Mouse (Mus musculus) brown adipose tissue, adult 24 weeks (tissue): ENCODE results near the gene Lgals8. TPM values are rescaled to one million over a fixed set of nuclear protein-coding genes. Genes with fewer than 3 reads are reported as not detected.
"Not testable (repeated sequence)": the region's sequence is repeated elsewhere in the genome, so short reads cannot be mapped to it uniquely, and the experiment has no call there.

ENCODE experiments used
- H3K27ac ChIP-seq: fragments of 200-500 bp; replicated peaks from 2 replicates; pipeline ENCODE4 v1.5.1; 2012; ENCODE audit warnings: low read depth, mild to moderate bottlenecking, low read length
- H3K4me1 ChIP-seq: fragments of 200-500 bp; 2 replicates; pipeline ENCODE4 v1.6.1; 2012; ENCODE audit warnings: low read length, mixed read lengths; ENCODE audit not compliant: control insufficient read depth, insufficient read depth, insufficient read length
- H3K4me3 ChIP-seq: fragments of 200-500 bp; 2 replicates; pipeline ENCODE4 v1.5.1; 2012; ENCODE audit warnings: low read depth, mild to moderate bottlenecking, low read length, moderate library complexity; ENCODE audit not compliant: insufficient read depth
- polyA plus RNA-seq: library from polyadenylated mRNA; stranded (reverse); fragments of >200 nt; gene quantifications from 2 replicates; pipeline ENCODE4 v1.2.4, GENCODE M21; 2012; ENCODE audit not compliant: missing spikeins, insufficient read depth, insufficient read length

The Lgals8 gene
- polyA plus RNA-seq, 1 experiment, result 36.4 TPM

DNA sequence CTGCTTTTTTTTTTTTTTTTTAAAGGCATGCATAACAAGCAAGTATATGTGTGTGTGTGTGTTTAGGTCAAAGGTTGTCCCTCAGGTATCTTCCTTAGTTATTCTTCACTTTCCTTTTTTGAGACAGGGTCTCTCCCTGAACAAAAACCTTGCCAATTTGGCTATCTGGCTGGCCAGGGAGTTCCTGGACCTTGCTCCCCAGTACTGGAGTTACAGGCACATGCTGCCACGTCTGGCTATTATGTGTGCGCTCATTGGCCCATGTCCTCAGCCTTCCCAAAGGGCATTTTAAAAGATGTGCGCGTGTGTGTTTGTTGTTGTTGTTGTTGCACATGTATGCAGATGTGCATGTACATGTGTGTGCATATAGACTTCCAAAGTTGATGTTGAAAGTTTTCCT, 12.1 kb upstream of the Lgals8 start:
- no peak overlapping the region for H3K4me3 ChIP-seq
- H3K4me1 ChIP-seq, result peaks cover 4% of the 10 kb centered on the region; the same call in 1 of the 2 replicates
- H3K27ac ChIP-seq, result no peak overlapping the region

DNA sequence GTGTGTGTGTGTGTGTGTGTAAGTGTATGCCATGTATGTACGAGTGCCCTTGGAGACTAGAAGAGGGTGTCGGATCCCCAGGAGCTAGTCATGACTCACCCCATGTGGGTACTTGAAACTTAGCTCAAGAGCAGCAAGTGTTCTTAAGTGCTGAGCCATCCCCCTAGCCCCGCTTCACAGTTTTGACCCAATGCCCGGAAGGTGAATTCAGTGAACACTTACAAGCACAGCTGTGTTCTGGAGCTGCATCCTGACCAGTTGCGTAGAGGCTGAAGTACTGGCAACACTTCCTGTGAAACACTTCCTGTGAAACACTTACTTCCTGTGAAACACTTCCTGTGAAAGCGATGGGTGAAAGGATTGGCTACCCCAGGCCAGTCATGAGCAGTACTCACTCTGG, 10.5 kb upstream of the Lgals8 start:
- 0 out of 2 replicates have a peak overlapping the region, but pooled peaks have one; percentile 1 for H3K4me3 ChIP-seq
- H3K27ac ChIP-seq, result no peak overlapping the region
- peaks cover 4% of the 10 kb centered on the region; the same call in 1 of the 2 replicates for H3K4me1 ChIP-seq

DNA sequence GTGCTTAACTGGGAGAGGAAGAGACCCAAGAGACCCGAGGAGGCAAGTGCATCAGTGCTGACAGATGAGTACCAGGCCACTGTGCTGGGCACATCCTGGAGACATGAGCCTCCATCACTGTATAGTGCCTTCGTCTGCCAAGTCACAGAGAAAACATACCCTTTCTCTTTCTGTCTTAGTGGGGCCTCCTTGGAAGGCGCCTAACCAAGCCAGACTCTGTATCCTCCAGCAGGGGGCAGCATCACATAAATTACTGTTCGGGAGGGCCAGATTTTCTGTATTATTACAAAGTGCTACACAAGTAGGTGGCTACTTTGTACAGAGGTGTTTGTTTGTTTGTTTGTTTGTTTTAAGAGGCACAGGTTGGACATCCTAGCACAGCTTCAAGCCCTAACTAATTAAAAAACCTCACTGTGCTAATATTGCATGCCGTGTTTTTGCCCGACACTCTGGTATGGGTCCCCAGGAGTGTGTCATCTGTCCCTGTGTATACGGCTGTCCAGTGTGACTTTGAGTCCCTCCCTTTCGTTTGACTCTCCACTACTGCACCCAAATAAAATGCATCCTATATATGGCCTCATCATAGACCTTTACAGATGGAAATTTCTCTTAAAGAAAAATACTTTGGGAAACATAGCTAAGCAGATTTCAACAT, 9.1 kb upstream of the Lgals8 start:
- peaks cover 4% of the 10 kb centered on the region; the same call in 1 of the 2 replicates for H3K4me1 ChIP-seq
- H3K27ac ChIP-seq, result no peak overlapping the region
- H3K4me3 ChIP-seq, result no peak overlapping the region

DNA sequence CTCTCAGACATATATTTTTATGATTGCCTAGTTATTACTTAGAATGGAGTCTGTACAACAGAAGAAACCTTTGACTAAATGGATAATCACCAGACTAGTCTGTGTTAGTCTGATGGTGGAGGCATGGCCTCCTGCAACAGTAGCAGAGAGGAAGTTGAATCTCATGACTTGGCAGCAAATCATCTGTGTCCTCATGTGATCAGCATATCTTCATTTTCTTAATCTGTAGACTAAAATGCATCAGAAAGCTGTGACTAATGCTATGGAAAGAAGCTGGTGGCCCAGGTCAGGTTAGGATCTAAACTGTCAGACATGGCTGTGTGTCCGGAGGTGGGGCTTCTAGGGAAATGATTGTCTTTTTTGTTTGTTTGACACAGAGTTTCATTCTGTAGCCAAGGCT, 3.7 kb upstream of the Lgals8 start:
- H3K4me1 ChIP-seq, result no peaks in the 10 kb centered on the region
- H3K27ac ChIP-seq, result peak overlapping the region; percentile 60
- H3K4me3 ChIP-seq, result no peak overlapping the region

DNA sequence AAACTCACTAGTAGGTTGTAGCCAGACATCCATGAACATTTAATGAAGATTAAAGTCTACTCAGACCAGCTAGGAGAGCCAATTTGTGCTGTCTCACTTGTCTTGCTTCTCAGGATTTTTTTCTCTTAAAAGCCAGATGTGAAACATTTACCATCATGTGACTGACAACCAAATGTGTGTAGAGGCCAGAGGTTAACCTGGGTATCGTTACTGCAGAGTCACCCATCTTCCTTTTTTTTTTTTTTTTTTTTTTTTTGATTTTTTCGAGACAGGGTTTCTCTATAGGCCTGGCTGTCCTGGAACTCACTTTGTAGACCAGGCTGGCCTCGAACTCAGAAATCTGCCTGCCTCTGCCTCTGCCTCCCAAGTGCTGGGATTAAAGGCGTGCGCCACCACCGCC, 585 bp downstream of the Lgals8 start:
- not testable (repeated sequence) for H3K27ac ChIP-seq, H3K4me3 ChIP-seq, H3K4me1 ChIP-seq

DNA sequence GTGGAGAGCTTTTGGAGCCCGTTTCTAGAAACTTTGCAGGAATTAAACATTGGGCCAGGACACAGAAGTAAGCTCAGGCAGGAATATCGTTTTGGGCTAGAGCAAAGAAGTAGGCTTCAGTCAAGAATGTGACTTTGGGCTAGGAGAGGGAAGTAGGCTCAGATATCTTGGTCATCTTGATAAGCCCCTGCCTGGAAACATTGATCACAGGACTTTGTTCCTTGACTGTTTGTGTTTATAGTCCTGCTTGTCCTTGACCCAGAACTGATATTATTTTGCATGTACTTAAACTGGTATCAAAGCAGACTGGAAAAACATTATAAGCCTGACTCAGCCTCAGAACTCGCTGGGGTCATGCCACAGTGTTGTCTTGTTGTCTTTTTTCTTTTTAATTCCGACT, 2.1 kb downstream of the Lgals8 start:
- Histone ChIP-seq H3K4me3 (no peak overlapping the region), H3K27ac (no peak overlapping the region), H3K4me1 (0 out of 2 replicates have a peak, but pooled peaks cover 4% of the 10 kb centered on the region)

DNA sequence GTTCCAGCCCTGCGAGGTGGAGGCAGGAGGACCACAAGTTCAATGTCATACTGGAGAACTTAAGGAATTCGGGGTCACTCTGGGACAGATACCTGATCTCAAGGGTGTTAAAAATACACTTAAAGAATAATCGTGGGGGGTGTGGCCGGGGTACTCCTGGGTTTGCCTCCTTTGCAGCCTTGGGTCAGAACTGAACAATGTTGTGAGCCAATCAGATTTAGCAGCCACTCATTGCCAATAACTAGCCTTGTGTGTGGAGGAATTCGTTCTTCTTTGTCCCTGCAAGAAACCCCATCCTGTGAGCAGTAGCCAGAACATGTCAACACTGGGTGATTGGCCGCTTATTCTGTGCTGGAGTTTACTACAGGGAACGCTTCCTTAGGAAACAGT, 3.0 kb downstream of the Lgals8 start:
- Histone ChIP-seq H3K4me3 (peak overlapping the region; percentile 93), H3K4me1 (0 out of 2 replicates have a peak, but pooled peaks cover 4% of the 10 kb centered on the region), H3K27ac (peak overlapping the region; percentile 46)

DNA sequence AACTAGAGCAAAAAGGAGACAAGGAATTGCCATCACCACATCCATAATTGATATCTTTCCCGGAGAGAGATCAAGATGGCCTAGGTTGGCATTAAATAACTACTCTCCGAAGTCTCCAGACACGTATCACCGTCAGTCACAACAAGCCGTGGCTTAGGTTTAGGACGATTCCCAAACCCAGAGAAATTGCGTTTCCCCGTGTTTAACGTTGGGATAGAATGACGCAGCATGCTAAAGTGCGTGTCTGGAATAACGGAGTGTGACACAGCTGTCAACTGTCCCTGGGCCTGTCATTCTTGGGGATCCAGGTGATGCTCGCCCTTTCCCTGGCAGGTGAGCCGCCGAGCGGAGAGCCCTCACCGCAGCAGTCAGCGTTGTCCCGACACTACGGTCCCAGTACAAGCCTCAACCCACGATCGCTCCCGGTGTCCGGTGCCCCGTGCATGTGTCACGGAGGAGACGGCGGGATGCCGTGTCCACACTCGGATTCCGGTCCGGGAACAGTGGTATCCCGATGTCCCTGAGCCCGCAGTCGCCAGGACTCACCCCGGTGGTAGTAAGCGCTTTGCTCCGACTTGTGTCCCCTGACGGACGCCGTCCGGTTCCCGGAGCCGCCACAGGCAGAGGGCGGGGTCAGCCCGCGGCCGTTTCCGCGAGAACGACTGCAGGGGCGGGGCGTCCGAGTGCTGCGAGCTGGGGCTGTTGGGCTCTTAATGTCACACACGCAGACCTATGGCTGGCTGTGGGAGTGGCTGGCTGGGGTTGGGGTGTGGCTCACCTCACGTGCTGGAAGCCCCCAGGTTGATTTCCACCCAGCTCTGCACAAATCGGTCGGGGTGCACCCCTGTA, 3.6 kb downstream of the Lgals8 start:
- Histone ChIP-seq H3K27ac (peak overlapping the region; percentile 84), H3K4me3 (peak overlapping the region; percentile 93), H3K4me1 (0 out of 2 replicates have a peak, but pooled peaks cover 4% of the 10 kb centered on the region)

DNA sequence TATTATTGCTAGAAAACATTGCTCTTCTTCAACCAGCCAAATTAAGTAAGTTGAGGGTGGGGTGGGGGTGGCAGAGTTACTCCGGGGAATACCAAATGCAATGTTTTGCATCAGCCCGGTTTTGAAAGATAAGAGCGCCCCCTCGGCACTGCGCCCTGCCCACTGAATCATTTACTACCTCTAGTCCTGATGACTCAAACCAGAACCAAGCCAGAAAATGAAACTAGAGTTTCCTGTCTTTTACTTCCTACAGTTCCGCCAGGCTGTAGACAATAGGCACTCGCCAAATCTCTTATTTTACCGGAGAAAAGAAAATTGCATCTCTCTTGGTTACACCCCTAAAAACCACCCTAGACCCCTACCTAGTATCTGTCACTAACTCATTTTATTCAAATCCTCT, 4.3 kb downstream of the Lgals8 start:
- peak overlapping the region; percentile 93 for H3K4me3 ChIP-seq
- peak overlapping the region; percentile 84 for H3K27ac ChIP-seq
- H3K4me1 ChIP-seq, result 0 out of 2 replicates have a peak, but pooled peaks cover 4% of the 10 kb centered on the region

DNA sequence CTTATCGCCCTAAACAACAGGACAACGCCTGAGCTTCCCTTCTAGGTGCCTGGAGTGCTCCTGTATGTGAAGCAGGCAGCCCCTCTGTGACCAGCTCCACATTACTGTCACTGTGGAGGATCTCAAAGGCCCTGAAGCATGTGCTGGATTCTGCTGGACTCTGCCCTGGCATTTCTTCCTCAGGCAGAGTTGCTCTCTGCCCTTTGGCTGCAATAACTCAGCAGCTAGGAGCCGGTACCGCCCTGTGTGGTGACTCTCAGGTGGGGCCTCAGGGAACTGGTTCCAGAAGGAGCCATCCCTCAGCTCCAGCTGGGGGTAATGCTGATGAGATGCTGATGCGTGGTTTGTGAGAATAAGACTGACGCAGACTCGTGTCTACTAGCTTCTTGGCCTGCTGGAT, 8.0 kb downstream of the Lgals8 start:
- Histone ChIP-seq H3K27ac (no peak overlapping the region), H3K4me3 (no peak overlapping the region), H3K4me1 (0 out of 2 replicates have a peak, but pooled peaks cover 4% of the 10 kb centered on the region)

DNA sequence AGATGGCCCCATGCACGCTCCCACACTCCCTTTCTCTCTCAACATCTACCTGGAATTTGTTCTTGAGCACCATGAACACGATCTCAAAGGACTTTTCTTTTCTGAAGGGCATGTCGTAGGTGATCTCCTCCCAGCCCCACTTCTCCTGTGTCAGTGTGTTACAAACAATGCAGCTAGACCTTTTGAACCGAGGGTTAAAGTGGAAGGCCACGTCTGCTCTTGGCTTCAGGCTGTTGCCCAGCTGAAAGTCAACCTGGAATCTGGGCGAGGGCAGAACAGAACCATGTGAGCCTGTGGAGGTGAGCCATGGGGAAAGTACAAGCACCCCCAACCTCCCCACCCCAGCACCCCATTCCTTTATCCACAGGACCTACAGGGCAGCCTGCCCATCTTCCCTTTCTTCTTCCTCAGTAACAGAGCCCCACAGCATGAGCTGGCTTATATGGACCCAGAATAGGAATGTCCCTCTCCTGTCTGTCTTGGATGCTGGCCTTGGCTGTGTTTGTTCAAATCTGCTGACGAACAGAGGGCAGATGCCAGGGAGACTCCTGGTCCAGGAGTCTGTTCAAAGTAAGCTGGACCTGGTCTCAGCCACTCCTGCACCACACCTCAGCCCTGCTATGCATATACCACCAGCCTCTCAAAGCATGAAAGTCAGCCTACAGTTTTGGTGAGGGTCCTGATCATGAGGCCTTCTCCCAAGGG, 9.9 kb downstream of the Lgals8 start:
- Histone ChIP-seq H3K4me1 (0 out of 2 replicates have a peak, but pooled peaks cover 3% of the 10 kb centered on the region), H3K27ac (no peak overlapping the region), H3K4me3 (no peak overlapping the region)

DNA sequence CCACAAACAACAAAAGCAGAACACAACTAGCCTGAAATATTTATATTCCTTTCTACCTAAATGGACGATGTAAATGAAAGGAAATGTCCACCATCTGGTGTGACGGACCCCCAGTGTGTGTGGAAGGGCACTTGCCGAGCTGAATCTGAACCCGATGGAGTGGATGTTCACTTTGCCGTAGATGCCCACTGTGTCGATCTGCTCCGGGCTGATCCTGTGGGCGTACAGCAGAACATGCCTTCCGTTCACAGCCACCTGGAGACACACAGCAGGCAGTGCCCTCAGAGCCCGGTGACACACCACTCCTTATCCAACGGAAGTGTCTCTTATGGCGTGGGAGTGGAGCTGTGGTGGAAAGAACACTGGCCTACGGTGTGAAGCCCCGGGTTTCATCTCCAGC, 11.6 kb downstream of the Lgals8 start:
- H3K4me1 ChIP-seq, result no peaks in the 10 kb centered on the region
- no peak overlapping the region for H3K27ac ChIP-seq
- no peak overlapping the region for H3K4me3 ChIP-seq

DNA sequence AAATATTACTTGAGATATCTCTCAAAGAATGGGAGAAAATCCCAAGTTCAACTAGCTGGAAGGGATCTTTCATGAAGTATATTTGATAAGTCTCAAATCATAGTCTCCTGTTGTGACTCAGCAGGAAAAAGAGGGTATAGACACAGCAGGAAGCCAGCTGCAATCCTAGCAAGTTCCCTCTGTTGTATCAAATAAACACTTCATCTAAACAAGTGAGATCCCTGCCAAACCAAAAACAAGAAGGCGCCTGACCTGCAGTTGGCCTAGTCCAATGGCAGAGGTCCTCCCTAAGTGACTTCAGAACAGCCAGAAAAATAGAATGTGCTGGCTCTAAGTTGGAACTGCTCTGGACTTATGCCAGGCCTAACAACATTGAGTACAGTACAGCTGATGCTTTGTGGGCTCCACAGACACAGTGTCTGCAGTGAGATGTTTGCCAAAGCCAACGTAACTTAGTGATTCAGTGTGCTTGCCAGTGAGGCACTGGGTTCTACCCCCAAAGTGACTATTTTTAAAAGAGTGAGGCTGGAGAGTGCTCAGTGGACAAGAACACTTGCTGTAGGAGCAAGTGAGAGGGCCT, 22.6 kb downstream of the Lgals8 start:
- Histone ChIP-seq H3K4me1 (no peaks in the 10 kb centered on the region), H3K4me3 (no peak overlapping the region), H3K27ac (no peak overlapping the region)

DNA sequence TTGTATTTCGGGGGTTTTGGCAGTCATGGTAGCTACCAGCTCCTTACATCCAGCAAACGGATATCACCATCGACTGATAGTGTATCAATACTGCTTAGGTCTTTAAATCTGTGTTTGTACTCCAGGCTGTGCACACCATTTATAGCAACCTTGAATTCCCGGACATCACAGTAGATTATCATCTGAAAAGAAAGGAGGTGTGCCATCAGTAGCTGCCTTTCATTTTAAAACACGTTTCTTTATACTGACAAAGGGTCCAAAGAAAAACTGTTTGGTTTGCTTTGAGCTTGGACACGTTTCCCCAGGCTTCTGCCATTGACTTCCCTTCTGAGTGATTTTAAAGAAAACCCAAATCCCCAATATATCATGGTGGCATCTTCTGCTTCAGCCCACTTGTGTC, 23.9 kb downstream of the Lgals8 start:
- Histone ChIP-seq H3K27ac (no peak overlapping the region), H3K4me3 (no peak overlapping the region), H3K4me1 (no peaks in the 10 kb centered on the region)

DNA sequence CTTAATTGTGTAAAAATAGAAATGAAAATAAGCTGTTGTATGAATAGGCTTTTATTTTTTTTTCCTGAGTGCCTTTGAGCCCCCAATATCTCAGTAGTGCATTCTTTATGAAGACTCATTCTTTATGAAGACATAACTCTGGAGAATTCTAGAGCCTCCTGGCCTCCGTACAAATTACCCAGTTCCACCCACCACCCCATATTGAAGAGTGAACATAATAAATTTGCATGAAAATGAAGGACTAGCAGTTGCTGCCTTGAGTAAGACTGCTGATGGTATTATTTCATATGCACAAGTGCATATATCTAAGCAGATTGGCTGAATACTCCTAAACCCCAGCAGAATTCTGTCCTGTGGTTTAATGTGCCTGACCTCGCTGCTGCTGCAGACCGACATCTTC, 25.2 kb downstream of the Lgals8 start:
- no peaks in the 10 kb centered on the region for H3K4me1 ChIP-seq
- H3K4me3 ChIP-seq, result no peak overlapping the region
- H3K27ac ChIP-seq, result no peak overlapping the region
